Mouse (Mus musculus): ENCODE data around the gene Myo16.

DNA sequence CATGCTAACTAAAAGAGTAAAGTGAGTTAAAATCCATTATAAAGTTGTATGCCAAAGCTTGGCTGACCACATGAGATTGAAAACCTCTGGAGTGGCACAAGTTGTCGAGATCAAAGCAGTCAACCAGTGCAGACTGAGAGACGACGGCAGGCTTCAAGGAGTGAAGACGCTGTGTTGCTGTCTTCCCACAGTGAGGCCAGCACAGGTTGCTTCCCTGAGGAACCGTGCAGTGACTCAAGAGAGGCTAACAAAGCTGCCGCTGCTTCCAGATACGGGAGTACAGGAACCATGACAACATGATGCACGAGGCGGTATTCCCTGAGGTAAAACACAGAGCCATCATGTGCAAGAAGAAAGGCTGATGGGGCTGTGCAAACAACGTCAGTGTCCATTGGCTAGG is 158.6 kb downstream of the Myo16 start:
- TF ChIP-seq CTCF (IDR thresholded peaks at IDR 0.05; ENCODE audit: control insufficient read depth, insufficient read depth, insufficient read length) (no peak), MYOD1 (IDR thresholded peaks at IDR 0.05; ENCODE audit: control insufficient read depth, insufficient read length, low read depth) (no peak), MAX (IDR thresholded peaks at IDR 0.05) (no peak)

All from C2C12 (cell line).